Mouse (Mus musculus): Measurements from ENCODE around the gene Slc25a18.

Gene Slc25a18

DNA sequence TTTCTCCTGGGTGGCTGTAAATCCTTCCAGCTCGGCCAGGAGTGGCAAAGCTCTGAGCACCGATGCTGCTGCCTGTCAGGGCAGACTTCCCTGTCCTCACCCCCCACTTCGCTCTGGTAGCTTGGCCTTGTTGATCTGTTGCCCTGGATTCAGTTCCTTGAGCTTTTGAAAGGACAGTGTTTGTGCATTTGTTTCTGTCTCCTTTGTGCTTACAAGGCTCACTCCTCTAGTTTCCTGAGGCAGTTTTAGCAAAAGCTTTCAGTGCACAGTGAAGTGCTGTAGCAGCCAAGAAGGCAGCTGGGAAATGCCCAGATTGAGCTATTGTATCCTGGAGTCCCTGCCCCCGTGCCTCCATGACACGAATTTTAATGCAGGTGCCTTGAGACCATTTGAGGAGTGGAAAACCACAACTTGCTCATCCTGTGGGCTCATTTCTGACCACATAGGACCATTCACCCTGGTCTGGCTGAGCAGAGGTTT lies at the start of gene Slc25a18:
Gene Slc25a18, plus strand, starts transcription at position 430 of the 480 bp plus-strand sequence.
- no peak for DNase-seq (ENCODE audit: low read depth in 2 of 2, low spot score in 2 of 2)

DNA sequence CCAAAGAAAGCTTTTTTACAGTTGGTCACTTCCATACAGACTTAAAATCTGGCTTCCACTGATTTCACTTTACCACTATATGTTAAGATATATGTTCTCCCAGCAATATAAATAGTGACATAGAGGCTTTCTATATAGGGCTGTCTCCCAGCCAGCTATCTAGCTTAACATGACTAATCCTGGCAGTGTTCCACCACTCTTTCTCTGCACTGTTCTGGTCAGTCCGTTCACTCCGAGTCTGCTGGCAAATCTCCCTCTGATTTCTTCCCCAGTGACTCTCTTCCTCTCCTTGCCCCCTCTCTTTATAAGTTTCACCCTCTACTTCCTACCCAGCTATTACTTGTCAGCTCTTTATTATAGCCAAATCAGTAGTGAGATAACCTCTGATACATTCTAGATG lies 47.4 kb upstream of the Slc25a18 start:
- no peak for DNase-seq (ENCODE audit: low read depth in 2 of 2, low spot score in 2 of 2)

DNA sequence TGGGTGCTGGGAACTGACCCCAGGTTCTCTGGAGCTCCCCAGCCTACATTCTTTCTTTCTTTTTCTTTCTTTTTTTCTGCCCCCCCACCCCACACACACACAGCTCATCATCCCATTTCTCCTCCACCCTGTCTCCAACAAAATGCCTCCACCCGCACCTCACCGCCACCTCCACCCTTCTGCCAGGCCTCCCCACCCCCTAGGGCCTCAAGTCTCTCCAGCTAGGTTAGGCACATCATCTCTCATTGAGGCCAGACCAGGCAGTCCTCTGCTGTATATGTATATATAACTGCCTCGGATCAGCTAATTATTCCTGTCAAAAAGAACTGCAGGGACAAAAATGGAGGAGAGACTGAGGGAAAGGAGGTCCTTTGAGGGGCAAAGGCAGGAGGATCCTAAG lies 37.4 kb upstream of the Slc25a18 start:
- DNase-seq (ENCODE audit: low read depth in 2 of 2, low spot score in 2 of 2), result no peak

DNA sequence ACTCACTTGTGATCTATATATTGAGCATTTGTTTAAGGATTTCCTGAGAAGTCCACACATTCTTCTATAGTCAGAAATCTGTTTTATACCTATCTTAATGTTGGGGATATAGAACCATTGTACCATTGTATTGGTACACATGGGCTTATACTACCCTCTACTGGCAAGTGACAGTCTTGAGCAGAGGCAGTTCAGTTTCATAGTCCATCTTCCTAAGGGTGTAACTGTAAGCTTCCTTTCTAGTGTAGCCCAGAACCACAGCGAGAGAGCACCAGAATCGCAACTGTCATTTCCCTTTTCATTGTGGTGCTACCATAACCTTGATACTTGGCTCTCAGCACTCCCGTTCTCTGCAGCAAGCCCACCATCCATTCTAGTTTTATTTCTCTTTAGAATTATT lies 36.8 kb upstream of the Slc25a18 start:
- DNase-seq (ENCODE audit: low read depth in 2 of 2, low spot score in 2 of 2), result peak in 1 of 2 experiments; percentile 19

DNA sequence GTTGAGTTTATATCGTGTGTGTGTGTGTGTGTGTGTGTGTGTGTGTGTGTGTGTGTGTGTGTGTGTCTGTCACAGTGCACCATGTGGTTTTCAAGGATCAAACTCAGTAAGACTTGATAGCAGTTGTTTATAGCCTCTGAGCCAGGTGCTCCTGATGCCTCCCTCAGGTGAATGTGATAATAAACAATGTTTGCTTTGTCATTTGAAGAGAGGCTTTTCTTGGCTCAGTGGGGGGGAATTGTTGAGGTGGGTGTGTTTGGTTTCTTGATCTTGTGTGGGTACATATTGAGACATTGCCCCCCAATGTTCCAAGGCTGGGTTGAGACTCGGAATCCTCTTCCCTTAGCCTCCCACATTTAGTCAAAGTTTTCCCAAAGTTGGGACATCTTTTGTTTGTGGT lies 30.2 kb upstream of the Slc25a18 start:
- DNase-seq (ENCODE audit: low read depth in 2 of 2, low spot score in 2 of 2), result no peak

DNA sequence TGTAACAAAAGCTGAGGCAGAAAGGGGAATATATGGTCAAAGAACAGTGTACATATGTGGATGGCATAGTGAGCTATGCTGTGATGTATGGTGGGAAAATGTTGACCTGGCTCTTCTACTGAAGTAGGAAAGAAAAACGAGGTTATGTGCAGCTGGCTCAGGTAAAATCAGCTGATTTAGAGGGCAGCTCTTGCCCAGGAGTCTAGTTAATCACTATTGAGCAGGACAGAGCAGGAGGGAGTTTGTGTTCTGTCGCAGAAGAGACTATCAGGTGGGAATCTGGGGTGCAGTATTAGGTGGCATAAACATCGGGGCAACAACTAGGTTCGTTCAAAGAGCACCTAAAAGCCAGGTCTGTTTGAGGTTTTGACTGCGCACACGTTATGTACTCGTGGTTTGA lies 29.1 kb upstream of the Slc25a18 start:
- DNase-seq (ENCODE audit: low read depth in 2 of 2, low spot score in 2 of 2), result no peak

DNA sequence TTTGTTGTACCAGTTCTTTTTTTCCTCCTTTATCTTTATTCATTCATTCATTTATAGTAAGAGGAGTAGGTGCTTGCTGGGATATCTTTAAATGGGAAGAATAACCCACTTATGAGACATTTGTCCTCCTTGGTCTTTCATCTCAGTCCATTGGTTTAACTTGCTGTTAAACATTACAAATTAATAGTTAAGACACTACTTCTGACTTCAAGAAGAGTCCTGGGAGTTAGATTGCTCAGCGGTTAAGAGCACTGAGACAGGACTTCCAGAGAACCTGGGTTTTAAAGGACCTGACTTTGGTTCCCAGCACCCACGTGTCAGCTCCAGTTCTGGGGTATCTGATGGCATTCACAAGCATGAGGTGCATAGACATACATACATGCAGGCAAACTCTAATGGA lies 27.0 kb upstream of the Slc25a18 start:
- no peak for DNase-seq (ENCODE audit: low read depth in 2 of 2, low spot score in 2 of 2)

DNA sequence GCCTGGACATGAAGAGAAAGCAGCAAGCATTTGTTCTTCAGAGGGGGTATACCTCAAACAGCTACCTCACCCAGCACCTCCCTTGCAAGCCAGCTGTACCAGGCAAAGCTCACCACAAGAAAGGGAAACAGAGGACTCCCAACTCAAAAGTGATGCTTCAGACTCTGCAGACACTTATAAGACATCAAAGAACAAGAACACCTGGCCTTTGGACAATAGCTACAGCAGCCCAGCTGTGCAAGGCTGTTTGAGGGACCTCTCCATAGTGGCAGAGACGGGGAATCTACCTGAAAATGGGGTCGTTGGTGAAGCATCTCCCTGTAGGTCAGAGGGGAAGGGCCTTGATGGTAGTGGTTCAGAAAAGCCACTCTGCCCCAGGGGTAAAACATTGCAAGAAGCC lies 12.2 kb upstream of the Slc25a18 start:
- DNase-seq (ENCODE audit: low read depth in 2 of 2, low spot score in 2 of 2), result no peak

DNA sequence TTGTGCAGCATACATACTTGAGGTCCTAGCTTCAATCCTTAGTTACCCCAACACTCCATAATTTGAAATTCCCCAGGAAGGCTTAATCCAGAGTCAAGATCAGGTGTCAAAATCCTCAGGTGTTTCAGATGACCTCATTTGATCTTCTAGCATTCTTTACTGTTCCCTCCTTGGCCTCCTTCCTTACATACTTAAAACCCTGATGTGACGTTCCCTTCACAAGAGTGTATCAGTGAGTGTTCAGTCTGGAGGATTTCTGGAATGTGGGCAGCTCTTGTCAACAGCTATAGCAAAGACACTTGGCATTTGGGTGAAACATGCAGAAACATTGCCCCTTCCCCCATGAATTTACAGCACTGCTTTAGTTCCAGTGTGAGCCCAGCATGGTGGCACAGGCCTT lies 3.4 kb upstream of the Slc25a18 start:
- no peak for DNase-seq (ENCODE audit: low read depth in 2 of 2, low spot score in 2 of 2)

DNA sequence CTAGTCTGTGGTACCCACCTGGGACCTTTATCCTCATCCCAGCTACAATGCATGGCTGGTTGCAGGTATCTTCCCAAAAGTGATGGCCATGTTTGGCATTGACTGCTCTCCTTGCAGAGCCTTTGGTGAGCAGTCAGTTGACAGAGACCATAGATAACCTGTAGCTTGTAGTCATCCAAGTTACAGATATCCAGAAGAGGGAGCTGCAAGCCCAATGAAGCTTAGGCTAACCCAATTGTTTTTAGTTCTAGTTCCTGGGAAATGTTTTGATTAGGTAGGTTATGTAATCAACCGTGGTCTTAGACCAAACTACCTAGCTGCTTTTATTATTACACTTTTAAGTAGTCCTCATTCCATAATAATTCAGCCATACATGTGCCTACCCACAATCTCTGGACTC lies 2.0 kb upstream of the Slc25a18 start:
- DNase-seq (ENCODE audit: low read depth in 2 of 2, low spot score in 2 of 2), result no peak

DNA sequence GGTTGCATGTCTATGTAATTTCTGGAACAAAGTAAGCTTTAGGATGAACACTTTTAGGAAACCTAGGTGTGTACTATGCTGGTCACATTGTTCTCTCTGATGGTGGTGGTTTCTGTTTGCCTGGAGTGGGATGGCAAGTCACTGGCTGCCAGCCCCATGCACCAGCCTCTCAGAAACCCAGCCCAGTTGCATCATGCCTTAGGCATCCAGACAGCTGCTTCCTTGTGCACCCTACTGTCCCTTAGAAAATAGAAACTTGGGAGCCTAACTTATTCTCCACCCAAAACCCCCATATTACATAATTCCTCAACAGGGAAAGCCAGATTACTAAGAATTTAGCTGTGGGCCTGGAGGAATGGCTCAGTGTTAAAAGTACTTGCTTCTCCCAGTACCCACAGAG lies 1.4 kb upstream of the Slc25a18 start:
- DNase-seq (ENCODE audit: low read depth in 2 of 2, low spot score in 2 of 2), result no peak

DNA sequence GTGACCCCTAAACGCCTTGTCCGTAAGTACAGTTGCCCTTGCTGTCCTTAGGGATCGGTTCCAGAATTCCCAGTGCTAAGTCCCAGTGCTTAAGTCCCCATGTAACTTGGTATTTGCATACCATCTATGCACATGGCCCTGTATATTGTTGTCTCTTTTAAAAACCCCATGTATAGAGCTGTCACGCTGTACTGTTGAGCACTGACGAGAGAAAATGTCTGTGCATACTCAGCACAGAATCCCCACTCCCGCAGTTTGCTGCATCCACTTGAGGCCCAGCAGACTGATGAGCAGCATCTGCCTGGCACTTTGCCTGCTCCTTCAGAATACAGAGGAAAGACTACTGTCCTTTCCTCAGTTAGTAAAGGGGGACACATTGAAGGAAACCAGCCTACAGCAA lies 385 bp downstream of the Slc25a18 start:
- DNase-seq (ENCODE audit: low read depth in 2 of 2, low spot score in 2 of 2), result no peak

DNA sequence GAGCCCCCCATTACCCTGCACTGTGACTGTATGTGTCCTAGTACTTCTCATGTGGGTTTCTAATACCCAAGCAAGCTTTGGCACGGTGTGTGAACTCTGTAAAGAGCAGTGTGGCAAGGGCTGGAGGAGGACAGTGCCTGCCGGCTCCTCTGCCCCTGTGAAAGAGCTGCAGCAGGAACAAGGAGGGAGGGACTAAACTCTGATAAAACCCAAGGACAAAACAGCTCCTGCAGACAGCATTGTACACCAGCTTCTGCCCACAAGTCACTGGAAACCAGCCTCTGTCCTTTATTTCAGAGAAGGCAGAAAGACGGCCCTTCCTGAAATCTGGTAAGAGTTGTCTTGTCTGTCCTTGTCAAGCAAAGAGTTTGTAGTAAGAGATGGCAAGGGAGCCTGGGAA lies 2.9 kb downstream of the Slc25a18 start:
- DNase-seq (ENCODE audit: low read depth in 2 of 2, low spot score in 2 of 2), result no peak

DNA sequence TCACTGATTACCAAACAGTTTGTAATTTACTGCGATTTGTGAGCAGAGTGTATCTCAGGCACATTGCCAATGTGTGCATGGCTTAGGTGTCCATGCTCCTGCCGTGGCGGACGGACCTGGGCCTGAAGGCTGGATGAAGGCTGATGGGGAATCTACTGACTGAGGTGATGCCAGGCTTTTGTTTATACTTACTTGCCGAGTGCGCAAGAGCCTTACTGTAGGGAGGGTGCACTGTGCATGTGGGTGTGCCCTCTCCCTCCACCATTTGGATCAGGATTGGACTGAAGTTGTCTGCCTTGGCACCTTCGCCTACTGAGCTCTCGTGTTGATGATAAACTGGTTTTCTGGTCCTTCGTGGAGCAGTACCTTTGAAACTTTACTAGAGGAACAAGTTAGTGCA lies 4.2 kb downstream of the Slc25a18 start:
- no peak for DNase-seq (ENCODE audit: low read depth in 2 of 2, low spot score in 2 of 2)

DNA sequence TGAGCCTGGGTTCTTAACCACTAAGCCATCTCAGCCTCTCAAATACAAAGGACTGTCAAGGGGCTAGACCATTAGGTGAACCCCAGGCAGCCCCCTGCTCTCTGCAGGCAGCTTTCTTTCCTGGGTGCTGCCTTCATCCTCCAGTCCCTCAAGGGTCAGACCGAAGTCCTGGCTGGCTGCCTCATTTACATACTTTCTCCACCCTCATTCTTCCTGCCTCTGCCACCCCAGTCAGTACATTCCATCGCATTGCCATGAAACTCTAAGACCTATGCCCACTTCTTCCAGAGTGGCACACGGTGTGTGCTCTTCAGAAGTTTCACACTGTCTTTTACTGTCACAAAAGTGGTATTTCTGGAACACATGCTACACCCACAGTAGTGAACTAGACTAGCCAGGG lies 4.8 kb downstream of the Slc25a18 start:
- DNase-seq (ENCODE audit: low read depth in 2 of 2, low spot score in 2 of 2), result no peak

DNA sequence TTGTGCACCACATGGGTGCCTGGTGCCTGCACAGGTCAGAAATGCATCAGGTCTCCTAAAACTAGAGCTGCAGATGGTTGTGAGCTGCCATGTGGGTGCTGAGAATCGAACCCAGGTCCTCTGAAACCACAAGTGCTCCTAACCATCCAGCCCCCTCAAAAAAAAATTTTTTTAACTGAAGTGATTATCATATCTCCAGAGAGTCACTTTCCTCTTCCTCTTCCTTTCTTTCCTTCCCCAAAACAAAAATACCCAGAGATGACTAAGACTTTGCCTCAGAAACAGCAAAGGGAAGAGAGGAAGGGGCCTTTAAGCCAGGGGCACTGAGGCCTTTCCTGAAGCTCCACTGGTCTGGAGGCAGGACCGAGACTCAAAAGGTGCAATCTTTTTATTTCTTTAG lies 9.6 kb downstream of the Slc25a18 start:
- DNase-seq (ENCODE audit: low read depth in 2 of 2, low spot score in 2 of 2), result no peak

DNA sequence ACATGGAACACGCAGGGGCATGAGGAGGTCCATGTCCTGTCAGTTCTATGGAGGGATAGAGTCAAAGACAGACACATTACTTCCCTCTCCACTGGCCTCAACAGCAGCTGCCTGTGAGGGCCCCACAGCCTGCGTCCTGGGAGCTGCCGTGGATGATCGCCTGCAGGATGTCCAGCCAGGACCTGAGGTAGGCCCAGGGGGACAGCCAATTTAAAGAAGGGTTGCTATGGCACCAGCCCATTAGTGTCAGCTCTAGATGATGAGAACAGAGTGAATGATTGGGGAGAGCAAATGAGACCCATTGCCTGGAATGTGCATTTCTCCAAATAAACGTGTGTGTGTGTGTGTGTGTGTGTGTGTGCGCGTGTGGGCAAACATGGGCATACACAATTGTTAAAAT lies 11.0 kb downstream of the Slc25a18 start:
- DNase-seq (ENCODE audit: low read depth in 2 of 2, low spot score in 2 of 2), result no peak

DNA sequence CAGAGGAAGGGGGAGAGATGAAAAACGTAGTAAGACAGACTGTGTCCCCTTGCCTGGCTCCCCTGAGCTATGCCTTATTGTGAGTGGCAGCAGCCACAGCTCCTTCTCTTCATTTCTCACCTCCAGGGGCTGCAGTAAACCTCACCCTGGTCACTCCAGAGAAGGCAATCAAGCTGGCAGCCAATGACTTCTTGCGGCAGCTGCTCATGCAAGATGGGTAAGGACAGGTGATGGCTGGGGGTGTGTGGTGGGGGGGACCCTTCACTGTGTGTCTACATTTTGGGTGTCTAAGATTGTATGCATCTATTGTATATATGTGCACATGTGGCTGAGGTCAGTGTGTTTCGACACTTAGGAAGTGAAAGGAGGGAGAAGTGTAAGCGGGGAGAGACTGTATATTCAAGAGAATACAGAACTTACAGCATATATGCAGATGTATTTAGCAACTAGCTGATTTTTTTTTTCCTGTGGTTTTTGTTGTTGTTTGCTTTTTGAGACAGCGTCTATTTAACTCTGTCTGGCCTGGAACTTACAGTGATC lies 14.8 kb downstream of the Slc25a18 start:
- DNase-seq (ENCODE audit: low read depth in 2 of 2, low spot score in 2 of 2), result no peak

DNA sequence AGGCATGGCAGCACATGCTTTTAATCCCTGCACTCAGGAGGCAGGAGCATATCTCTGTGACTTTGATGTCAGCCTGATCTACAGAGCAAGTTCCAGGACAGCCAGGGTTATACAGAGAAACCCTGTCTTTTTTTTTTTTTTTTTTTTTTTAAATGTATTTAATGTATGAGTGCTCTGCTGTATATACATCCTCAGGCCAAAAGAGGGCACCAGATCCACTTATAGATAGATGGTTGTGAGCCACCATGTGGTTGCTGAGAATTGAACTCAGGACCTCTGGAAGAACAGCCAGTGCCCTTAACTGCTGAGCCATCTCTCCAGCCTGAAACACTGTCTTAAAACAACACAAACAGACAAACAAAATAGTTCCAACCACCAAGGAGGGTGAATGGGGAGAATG lies 15.5 kb downstream of the Slc25a18 start:
- DNase-seq (ENCODE audit: low read depth in 2 of 2, low spot score in 2 of 2), result no peak

DNA sequence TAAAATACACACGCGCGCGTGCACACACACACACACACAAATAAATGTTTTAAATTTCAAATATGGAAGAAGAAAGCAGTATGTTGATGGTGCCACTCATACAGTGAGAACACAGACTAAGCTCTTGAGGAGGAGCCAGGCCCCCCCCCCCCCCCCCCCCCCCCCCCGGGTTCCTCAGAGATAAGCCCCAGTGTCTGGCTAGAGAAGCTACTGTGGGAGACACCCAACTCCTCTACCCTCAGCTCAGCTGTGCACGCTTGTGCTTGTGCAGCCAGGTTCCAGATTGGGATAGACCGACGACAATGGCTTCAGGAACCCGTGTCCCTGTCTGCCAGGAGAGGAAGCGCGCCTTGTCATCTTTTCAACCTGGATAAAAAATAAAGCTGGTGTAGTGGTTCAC lies 16.8 kb downstream of the Slc25a18 start:
- no peak for DNase-seq (ENCODE audit: low read depth in 2 of 2, low spot score in 2 of 2)

DNA sequence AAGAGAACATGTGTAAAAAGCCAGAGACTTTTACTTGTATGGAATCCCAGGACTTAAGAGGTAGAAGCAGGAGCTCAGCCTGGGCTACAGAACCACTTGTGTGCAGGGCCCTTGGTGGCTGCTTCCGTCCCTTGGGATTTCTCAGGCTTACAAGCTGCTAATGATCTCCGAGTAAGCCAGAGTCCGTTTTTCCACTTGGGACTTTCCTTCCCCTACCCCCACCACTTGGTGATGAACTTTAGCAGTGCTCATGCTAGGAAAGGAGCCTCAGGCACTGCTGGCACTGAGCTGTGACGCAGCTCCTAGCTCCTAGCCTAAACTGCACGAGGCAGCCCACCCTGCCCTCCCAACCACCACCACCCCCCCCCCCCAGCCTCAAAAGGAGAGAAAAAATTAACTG lies 17.3 kb downstream of the Slc25a18 start:
- DNase-seq (ENCODE audit: low read depth in 2 of 2, low spot score in 2 of 2), result no peak

DNA sequence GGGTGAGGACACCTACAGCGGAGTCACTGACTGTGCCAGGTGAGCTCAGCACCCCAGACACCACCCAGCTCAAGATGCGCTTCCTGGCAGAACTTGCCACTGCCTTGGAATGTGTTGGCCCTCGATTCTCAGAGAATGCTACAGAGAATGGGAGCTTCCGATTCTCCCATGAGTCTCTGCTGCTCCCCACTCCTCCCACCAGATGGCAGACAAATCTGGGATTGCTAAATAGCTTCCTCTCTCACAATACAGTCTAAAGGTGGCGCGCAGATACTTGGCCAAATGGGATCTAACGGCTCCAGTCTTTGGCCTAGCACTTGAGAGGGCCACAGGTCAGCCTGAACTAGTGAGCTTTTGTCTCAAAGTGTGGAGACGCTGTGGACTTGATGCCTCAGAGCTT lies 19.6 kb downstream of the Slc25a18 start:
- no peak for DNase-seq (ENCODE audit: low read depth in 2 of 2, low spot score in 2 of 2)

DNA sequence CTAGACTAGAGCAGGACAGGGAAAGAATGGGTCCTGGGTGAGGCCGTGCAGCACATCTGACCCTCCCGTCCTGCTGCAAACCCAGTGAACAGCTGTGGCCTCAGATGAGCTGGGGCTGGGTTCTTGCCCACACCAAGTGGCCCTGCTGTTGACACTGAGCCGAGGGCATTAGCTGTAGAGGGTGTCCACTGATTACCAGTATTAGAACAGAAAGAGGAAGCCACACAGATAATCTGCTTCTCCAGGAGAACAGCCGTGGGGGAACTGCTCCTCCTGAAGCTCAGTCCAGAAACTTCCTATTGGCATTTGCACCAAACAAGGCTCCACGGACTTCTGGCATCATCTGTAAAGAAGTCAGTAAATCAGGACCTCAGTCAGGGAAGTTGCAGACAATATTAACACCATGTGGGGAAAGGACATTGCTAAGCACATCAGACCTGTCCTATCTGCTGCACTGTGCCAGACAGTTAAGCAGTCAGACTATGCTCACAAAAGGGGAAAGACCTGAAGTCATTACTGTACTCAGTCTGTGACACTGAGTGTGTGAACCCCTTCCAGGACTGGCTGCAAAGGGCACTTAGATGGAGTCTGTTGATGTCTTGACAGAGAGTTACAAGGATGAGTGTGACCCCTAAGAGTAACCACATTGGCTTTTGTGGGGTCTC lies 22.2 kb downstream of the Slc25a18 start:
- no peak for DNase-seq (ENCODE audit: low read depth in 2 of 2, low spot score in 2 of 2)
